Mouse (Mus musculus) testis, adult 2 months (tissue): ENCODE results near the gene Tnfrsf25. TPM values are rescaled to one million over a fixed set of nuclear protein-coding genes. Genes with fewer than 3 reads are reported as not detected.

ENCODE experiments used
- H3K27ac ChIP-seq: fragments of 200-500 bp; 2 replicates; pipeline ENCODE4 v1.5.1; 2012; ENCODE audit warnings: low read depth, low read length; ENCODE audit not compliant: control insufficient read depth, insufficient read depth
- H3K27me3 ChIP-seq: fragments of 200-500 bp; 2 replicates; pipeline ENCODE4 v1.6.1; 2012; ENCODE audit warnings: mild to moderate bottlenecking, low read length, moderate library complexity; ENCODE audit not compliant: control insufficient read depth, insufficient read depth
- H3K36me3 ChIP-seq: fragments of 200-500 bp; 2 replicates; pipeline ENCODE4 v1.6.1; 2012; ENCODE audit warnings: mild to moderate bottlenecking, low read length; ENCODE audit not compliant: control insufficient read depth, insufficient read depth
- H3K4me1 ChIP-seq: fragments of 200-500 bp; 2 replicates; pipeline ENCODE4 v1.6.1; 2012; ENCODE audit warnings: low read length; ENCODE audit not compliant: control insufficient read depth, insufficient read depth
- H3K4me3 ChIP-seq: fragments of 200-500 bp; 2 replicates; pipeline ENCODE4 v1.5.1; 2012; ENCODE audit warnings: low read depth, mild to moderate bottlenecking, low read length, moderate library complexity, mixed read lengths; ENCODE audit not compliant: control insufficient read depth
- CTCF ChIP-seq: fragments of 200-500 bp; IDR thresholded peaks from 2 replicates; pipeline ENCODE4 v1.5.1; 2012; ENCODE audit warnings: low read depth, mild to moderate bottlenecking, inconsistent platforms, low read length, moderate library complexity; ENCODE audit not compliant: control insufficient read depth, insufficient read depth, insufficient replicate concordance
- POLR2A ChIP-seq: fragments of 200-500 bp; IDR thresholded peaks from 2 replicates; pipeline ENCODE4 v1.6.1; 2012; ENCODE audit warnings: low read depth, mild to moderate bottlenecking, inconsistent platforms, low read length, moderate library complexity; ENCODE audit not compliant: control insufficient read depth
- polyA plus RNA-seq: library from polyadenylated mRNA; depleted of rRNA; stranded (reverse); fragments of >200 nt; gene quantifications from 2 replicates; pipeline ENCODE4 v1.2.3, GENCODE M21; 2012

Tnfrsf25 gene
- polyA plus RNA-seq, 1 experiment: 1.5 TPM

GRCm38 (mm10) chr4:152072655-152073054 is 43.1 kb upstream of the Tnfrsf25 start:
- peak overlapping the region; percentile 59 for H3K27ac ChIP-seq
- no peaks in the 10 kb centered on the region for H3K36me3 ChIP-seq
- peak overlapping the region; percentile 19; the same call in 1 of the 2 replicates for H3K4me3 ChIP-seq
- TF ChIP-seq CTCF: no peak
- TF ChIP-seq POLR2A: no peak
- H3K27me3 ChIP-seq: no peaks in the 10 kb centered on the region
- H3K4me1 ChIP-seq: peaks cover 11% of the 10 kb centered on the region

- Histone ChIP-seq H3K4me1 (peaks cover 10% of the 10 kb centered on the region), H3K27ac (no peak overlapping the region), H3K27me3 (no peaks in the 10 kb centered on the region), H3K4me3 (no peak overlapping the region), H3K36me3 (no peaks in the 10 kb centered on the region)
- TF ChIP-seq POLR2A (no peak), CTCF (no peak)
Measured at GRCm38 (mm10) chr4:152073715-152074114, 42.0 kb upstream of the Tnfrsf25 start.

GRCm38 (mm10) chr4:152074548-152074947 is 41.2 kb upstream of the Tnfrsf25 start:
- Histone ChIP-seq H3K27me3 (no peaks in the 10 kb centered on the region), H3K36me3 (no peaks in the 10 kb centered on the region), H3K4me1 (peaks cover 10% of the 10 kb centered on the region), H3K4me3 (no peak overlapping the region), H3K27ac (no peak overlapping the region)
- TF ChIP-seq POLR2A: no peak
- TF ChIP-seq CTCF: peak; percentile 11; the same call in 1 of the 2 replicates

- no peak overlapping the region for H3K27ac ChIP-seq
- TF ChIP-seq POLR2A: no peak
- no peak for TF ChIP-seq CTCF
Measured at GRCm38 (mm10) chr4:152077191-152077590, 38.5 kb upstream of the Tnfrsf25 start.

GRCm38 (mm10) chr4:152078105-152078530 is 37.6 kb upstream of the Tnfrsf25 start:
- Histone ChIP-seq H3K4me3 (no peak overlapping the region), H3K4me1 (peaks cover 5% of the 10 kb centered on the region), H3K36me3 (no peaks in the 10 kb centered on the region), H3K27me3 (no peaks in the 10 kb centered on the region), H3K27ac (no peak overlapping the region)
- TF ChIP-seq POLR2A (no peak), CTCF (no peak)

More at GRCm38 (mm10) chr4:152077191-152077590, 38.5 kb upstream of the Tnfrsf25 start:
- Histone ChIP-seq H3K4me3 (no peak overlapping the region), H3K27me3 (no peaks in the 10 kb centered on the region), H3K36me3 (no peaks in the 10 kb centered on the region), H3K4me1 (peaks cover 9% of the 10 kb centered on the region)

- H3K36me3 ChIP-seq: no peaks in the 10 kb centered on the region
Measured at GRCm38 (mm10) chr4:152079261-152079660, 36.5 kb upstream of the Tnfrsf25 start.

GRCm38 (mm10) chr4:152079931-152080330 is 35.8 kb upstream of the Tnfrsf25 start:
- Histone ChIP-seq H3K27ac (0 out of 2 replicates have a peak overlapping the region, but pooled peaks have one; percentile 19), H3K4me1 (peaks cover 8% of the 10 kb centered on the region), H3K27me3 (no peaks in the 10 kb centered on the region), H3K4me3 (no peak overlapping the region), H3K36me3 (no peaks in the 10 kb centered on the region)
- TF ChIP-seq CTCF (no peak), POLR2A (no peak)

More at GRCm38 (mm10) chr4:152079261-152079660, 36.5 kb upstream of the Tnfrsf25 start:
- TF ChIP-seq POLR2A (no peak), CTCF (no peak)
- no peak overlapping the region for H3K4me3 ChIP-seq
- H3K4me1 ChIP-seq: peaks cover 5% of the 10 kb centered on the region; the same call in 1 of the 2 replicates
- H3K27ac ChIP-seq: no peak overlapping the region
- no peaks in the 10 kb centered on the region for H3K27me3 ChIP-seq
